Mouse (Mus musculus) brown adipose tissue, adult 24 weeks (tissue): ENCODE data around the gene Zfp334. TPM values are rescaled to one million over a fixed set of nuclear protein-coding genes. Genes with fewer than 3 reads are reported as not detected.

Source experiments
- polyA plus RNA-seq: library from polyadenylated mRNA; stranded (reverse); fragments of >200 nt; gene quantifications from 2 replicates; pipeline ENCODE4 v1.2.4, GENCODE M21; 2012; ENCODE audit not compliant: missing spikeins, insufficient read depth, insufficient read length

Gene Zfp334
- polyA plus RNA-seq, 1 experiment: 0.67 TPM

Other genes with a start within 250 kb of the Zfp334 start
- not detected in 2 replicates for gene Cdh22, start 153.4 kb downstream of the Zfp334 start, polyA plus RNA-seq
- 12.3 and 12.6 TPM in 2 replicates for gene Slc35c2, start 100.4 kb downstream of the Zfp334 start, polyA plus RNA-seq
- gene Elmo2, start 61.8 kb downstream of the Zfp334 start, polyA plus RNA-seq: 20.5 and 22.4 TPM in 2 replicates
- not detected in 2 replicates for gene Zfp663, start 19.5 kb downstream of the Zfp334 start, polyA plus RNA-seq
- 1.1 TPM in 1 of 2 replicates, not detected in the other for gene Ocstamp, start 12.1 kb upstream of the Zfp334 start, polyA plus RNA-seq
- gene Slc13a3, start 85.0 kb upstream of the Zfp334 start, polyA plus RNA-seq: 2.1 and 2.3 TPM in 2 replicates
- 4.9 and 11.0 TPM in 2 replicates for gene Trp53rka, start 105.1 kb upstream of the Zfp334 start, polyA plus RNA-seq
- 0.33 and 0.40 TPM in 2 replicates for gene Slc2a10, start 115.5 kb upstream of the Zfp334 start, polyA plus RNA-seq
- gene Eya2, start 206.8 kb upstream of the Zfp334 start, polyA plus RNA-seq: 1.4 and 4.3 TPM in 2 replicates